Mouse (Mus musculus) MEL (cell line): ENCODE data around the gene Pp2d1. TPM values are rescaled to one million over a fixed set of nuclear protein-coding genes. Genes with fewer than 3 reads are reported as not detected.
"Not testable (repeated sequence)": the region's sequence is repeated elsewhere in the genome, so short reads cannot be mapped to it uniquely, and the experiment has no call there.

Source experiments
- DNase-seq: peaks from one replicate; pipeline ENCODE4 v3.0.0; 2011; ENCODE audit warnings: low read depth, low spot score
- H3K27ac ChIP-seq: 2 replicates; pipeline ENCODE4 v1.5.1; 2012; ENCODE audit warnings: low read depth, mild to moderate bottlenecking, control low read depth, low read length, moderate library complexity; ENCODE audit not compliant: control insufficient read depth
- H3K27me3 ChIP-seq, 2 experiments: fragments of 150-350 bp in 1 of 2; sonication (generic) in 1 of 2; 2 replicates each; pipeline ENCODE4 v1.6.1; 2012; ENCODE audit warnings: low read length in 2 of 2, mild to moderate bottlenecking in 2 of 2, improper control_type of control experiment in 1 of 2, moderate library complexity in 1 of 2; ENCODE audit not compliant: insufficient read depth in 2 of 2, control insufficient read depth in 1 of 2
- H3K36me3 ChIP-seq, 2 experiments: 2 replicates each; pipeline ENCODE4 v1.6.1; 2012 to 2014; ENCODE audit warnings: low read length in 2 of 2, improper control_type of control experiment in 1 of 2, inconsistent platforms in 1 of 2, mild to moderate bottlenecking in 1 of 2; ENCODE audit not compliant: insufficient read depth in 2 of 2, control insufficient read depth in 1 of 2
- H3K4me1 ChIP-seq, 2 experiments: fragments of 150-350 bp in 1 of 2; sonication (generic) in 1 of 2; 2 replicates each; pipeline ENCODE4 v1.6.1; 2012; ENCODE audit warnings: low read length in 2 of 2, improper control_type of control experiment in 1 of 2, mild to moderate bottlenecking in 1 of 2; ENCODE audit not compliant: insufficient read depth in 2 of 2, control insufficient read depth in 1 of 2
- H3K4me3 ChIP-seq, 2 experiments: fragments of 150-350 bp in 1 of 2; sonication (generic) in 1 of 2; 2 replicates each; pipeline ENCODE4 v1.5.1; 2012; ENCODE audit warnings: low read depth in 2 of 2, low read length in 2 of 2, mild to moderate bottlenecking in 2 of 2, moderate library complexity in 2 of 2, control low read depth in 1 of 2, improper control_type of control experiment in 1 of 2; ENCODE audit not compliant: control insufficient read depth in 1 of 2, insufficient read depth in 1 of 2
- H3K79me2 ChIP-seq: 2 replicates; pipeline ENCODE4 v1.6.1; 2012; ENCODE audit warnings: mild to moderate bottlenecking, low read length, moderate library complexity; ENCODE audit not compliant: control insufficient read depth, poor library complexity, insufficient read depth
- H3K9ac ChIP-seq: 2 replicates; pipeline ENCODE4 v1.6.1; 2012; ENCODE audit warnings: low read depth, mild to moderate bottlenecking, control low read depth, low read length, moderate library complexity; ENCODE audit not compliant: control insufficient read depth, poor library complexity, severe bottlenecking
- H3K9me3 ChIP-seq: fragments of 150-350 bp; sonication (generic); replicated peaks from 2 replicates; pipeline ENCODE4 v1.6.1; 2012; ENCODE audit warnings: mild to moderate bottlenecking, low read length, improper control_type of control experiment, moderate library complexity; ENCODE audit not compliant: insufficient read depth
- CHD1 ChIP-seq: IDR thresholded peaks from 2 replicates; pipeline ENCODE4 v1.6.1; 2012; ENCODE audit warnings: low read depth, mild to moderate bottlenecking, inconsistent platforms, low read length, improper control_type of control experiment
- CHD2 ChIP-seq: IDR thresholded peaks from 2 replicates; pipeline ENCODE4 v1.6.1; 2011; ENCODE audit warnings: low read length, improper control_type of control experiment
- CTCF ChIP-seq, 3 experiments: IDR thresholded peaks in 2 of 3; conservative IDR thresholded peaks in 1 of 3; 2 replicates each; pipeline ENCODE4 v1.5.1; 2011 to 2012; ENCODE audit warnings: low read length in 3 of 3, low read depth in 2 of 3, mild to moderate bottlenecking in 2 of 3, improper control_type of control experiment in 1 of 3, inconsistent platforms in 1 of 3, mixed read lengths in 1 of 3, moderate library complexity in 1 of 3; ENCODE audit not compliant: control insufficient read depth in 1 of 3, insufficient read depth in 1 of 3, poor library complexity in 1 of 3, severe bottlenecking in 1 of 3
- EP300 ChIP-seq, 2 experiments: IDR thresholded peaks; 2 replicates each; pipeline ENCODE4 v1.6.1; 2011; ENCODE audit warnings: improper control_type of control experiment in 2 of 2, low read length in 2 of 2, low read depth in 1 of 2, mild to moderate bottlenecking in 1 of 2
- ETS1 ChIP-seq: IDR thresholded peaks from 2 replicates; pipeline ENCODE4 v1.6.1; 2012; ENCODE audit warnings: low read depth, mild to moderate bottlenecking, inconsistent platforms, low read length, improper control_type of control experiment, moderate library complexity
- GABPA ChIP-seq: IDR thresholded peaks from 2 replicates; pipeline ENCODE4 v1.6.1; 2012; ENCODE audit warnings: low read depth, mild to moderate bottlenecking, inconsistent platforms, low read length, improper control_type of control experiment, moderate library complexity
- GATA1 ChIP-seq: IDR thresholded peaks from 2 replicates; pipeline ENCODE4 v1.6.1; 2011; ENCODE audit warnings: low read depth, low read length, improper control_type of control experiment
- HCFC1 ChIP-seq: IDR thresholded peaks from 2 replicates; pipeline ENCODE4 v1.6.1; 2012; ENCODE audit warnings: low read depth, mild to moderate bottlenecking, inconsistent platforms, low read length, improper control_type of control experiment, moderate library complexity
- JUND ChIP-seq: IDR thresholded peaks from 2 replicates; pipeline ENCODE4 v1.6.1; 2011; ENCODE audit warnings: low read depth, mild to moderate bottlenecking, improper control_type of control experiment, low read length
- KAT2A ChIP-seq: conservative IDR thresholded peaks from 2 replicates; pipeline ENCODE4 v1.6.1; 2012; ENCODE audit warnings: low read depth, low read length, improper control_type of control experiment, inconsistent platforms
- MAFK ChIP-seq: IDR thresholded peaks from 2 replicates; pipeline ENCODE4 v1.6.1; 2011; ENCODE audit warnings: low read depth, mild to moderate bottlenecking, low read length, improper control_type of control experiment, borderline replicate concordance
- MAZ ChIP-seq: IDR thresholded peaks from 2 replicates; pipeline ENCODE4 v1.6.1; 2012; ENCODE audit warnings: low read depth, mild to moderate bottlenecking, inconsistent platforms, low read length, improper control_type of control experiment
- MEF2A ChIP-seq: IDR thresholded peaks from 2 replicates; pipeline ENCODE4 v1.6.1; 2014; ENCODE audit warnings: low read depth, mild to moderate bottlenecking, inconsistent platforms, low read length, improper control_type of control experiment; ENCODE audit not compliant: poor library complexity, insufficient replicate concordance, severe bottlenecking; ENCODE audit errors: extremely low read depth
- MYB ChIP-seq: IDR thresholded peaks from 2 replicates; pipeline ENCODE4 v1.6.1; 2011; ENCODE audit warnings: mild to moderate bottlenecking, low read depth, low read length, improper control_type of control experiment
- NELFE ChIP-seq: IDR thresholded peaks from 2 replicates; pipeline ENCODE4 v1.6.1; 2011; ENCODE audit warnings: low read depth, low read length, improper control_type of control experiment
- NRF1 ChIP-seq: IDR thresholded peaks from 2 replicates; pipeline ENCODE4 v1.6.1; 2014; ENCODE audit warnings: low read depth, mild to moderate bottlenecking, inconsistent platforms, low read length, improper control_type of control experiment, moderate library complexity; ENCODE audit not compliant: poor library complexity, insufficient read depth, severe bottlenecking
- POLR2A ChIP-seq, 2 experiments: IDR thresholded peaks; 2 replicates each; pipeline ENCODE4 v1.6.1; 2011 to 2012; ENCODE audit warnings: low read length in 2 of 2, mild to moderate bottlenecking in 2 of 2, control low read depth in 1 of 2, improper control_type of control experiment in 1 of 2, low read depth in 1 of 2, moderate library complexity in 1 of 2; ENCODE audit not compliant: control insufficient read depth in 1 of 2, insufficient read depth in 1 of 2, poor library complexity in 1 of 2
- POLR2AphosphoS2 ChIP-seq: IDR thresholded peaks from 2 replicates; pipeline ENCODE4 v1.6.1; 2011; ENCODE audit warnings: low read length, improper control_type of control experiment
- POLR2AphosphoS5 ChIP-seq: IDR thresholded peaks from 2 replicates; pipeline ENCODE4 v1.6.1; 2012; ENCODE audit warnings: low read depth, borderline replicate concordance, mild to moderate bottlenecking, inconsistent platforms, low read length, moderate library complexity, mixed read lengths
- RAD21 ChIP-seq: IDR thresholded peaks from 2 replicates; pipeline ENCODE4 v1.6.1; 2011; ENCODE audit warnings: mild to moderate bottlenecking, low read depth, low read length, improper control_type of control experiment
- RCOR1 ChIP-seq: IDR thresholded peaks from 2 replicates; pipeline ENCODE4 v1.6.1; 2012; ENCODE audit warnings: low read depth, mild to moderate bottlenecking, inconsistent platforms, low read length, improper control_type of control experiment
- SMC3 ChIP-seq: IDR thresholded peaks from 2 replicates; pipeline ENCODE4 v1.6.1; 2011; ENCODE audit warnings: low read depth, low read length, improper control_type of control experiment
- TAL1 ChIP-seq: IDR thresholded peaks from 2 replicates; pipeline ENCODE4 v1.6.1; 2012; ENCODE audit warnings: mild to moderate bottlenecking, inconsistent platforms, low read length, moderate library complexity, mixed read lengths
- TBP ChIP-seq: IDR thresholded peaks from 2 replicates; pipeline ENCODE4 v1.8.0; 2011; ENCODE audit warnings: low read depth, low read length, improper control_type of control experiment
- TCF12 ChIP-seq: IDR thresholded peaks from 2 replicates; pipeline ENCODE4 v1.6.1; 2014; ENCODE audit warnings: low read depth, mild to moderate bottlenecking, inconsistent platforms, low read length, improper control_type of control experiment, moderate library complexity
- USF2 ChIP-seq, 2 experiments: IDR thresholded peaks; 2 replicates each; pipeline ENCODE4 v1.6.1; 2011 to 2012; ENCODE audit warnings: improper control_type of control experiment in 2 of 2, low read length in 2 of 2, borderline replicate concordance in 1 of 2, inconsistent platforms in 1 of 2, low read depth in 1 of 2, mild to moderate bottlenecking in 1 of 2; ENCODE audit not compliant: insufficient read depth in 1 of 2
- ZC3H11A ChIP-seq: IDR thresholded peaks from 2 replicates; pipeline ENCODE4 v1.6.1; 2012; ENCODE audit warnings: low read depth, mild to moderate bottlenecking, inconsistent platforms, low read length, improper control_type of control experiment
- ZKSCAN1 ChIP-seq: IDR thresholded peaks from 2 replicates; pipeline ENCODE4 v1.6.1; 2012; ENCODE audit warnings: low read depth, mild to moderate bottlenecking, inconsistent platforms, low read length, improper control_type of control experiment, moderate library complexity
- ZMIZ1 ChIP-seq: IDR thresholded peaks from 2 replicates; pipeline ENCODE4 v1.6.1; 2012; ENCODE audit warnings: low read depth, mild to moderate bottlenecking, inconsistent platforms, low read length, improper control_type of control experiment, moderate library complexity
- ZNF384 ChIP-seq: IDR thresholded peaks from 2 replicates; pipeline ENCODE4 v1.6.1; 2012; ENCODE audit warnings: low read depth, mild to moderate bottlenecking, inconsistent platforms, low read length, improper control_type of control experiment
- polyA plus RNA-seq, 2 experiments: library from polyadenylated mRNA; stranded (reverse) in 1 of 2; unstranded in 1 of 2; fragments of >175 nt in 1 of 2; fragments of >200 nt in 1 of 2; gene quantifications; 2 replicates each; pipeline versions ENCODE4 v1.2.1 to v1.2.4; 2012; ENCODE audit warnings: low replicate concordance in 2 of 2, low read depth in 1 of 2; ENCODE audit not compliant: insufficient read length in 2 of 2, insufficient read depth in 1 of 2, missing spikeins in 1 of 2
- total RNA-seq: library from RNA; depleted of rRNA; stranded (reverse); fragments of 300-350 nt; gene quantifications from 2 replicates; pipeline ENCODE4 v1.2.3, GENCODE M21; 2012

The Pp2d1 gene
- total and polyA plus RNA-seq, 3 experiments = 0.04 to 0.08 TPM; not detected in 1

DNA sequence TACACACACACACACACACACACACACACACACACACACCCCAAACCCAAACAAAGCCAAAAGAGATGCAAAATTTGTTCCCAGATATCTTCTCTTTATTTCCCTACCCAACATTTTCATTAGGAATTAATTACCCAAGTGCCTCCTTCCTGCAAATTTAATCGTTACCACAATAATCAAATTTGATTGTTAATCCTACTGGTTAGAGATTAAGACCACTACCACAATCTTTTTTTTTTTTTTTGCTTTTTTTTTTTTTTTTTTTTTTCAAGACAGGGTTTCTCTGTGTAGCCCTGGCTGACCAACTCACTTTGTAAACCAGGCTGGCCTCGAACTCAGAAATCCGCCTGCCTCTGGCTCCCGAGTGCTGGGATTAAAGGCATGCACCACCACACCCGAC, 31.7 kb upstream of the Pp2d1 start:
- peak overlapping the region; percentile 57 to 79 for H3K4me3 ChIP-seq
- not testable (repeated sequence) for DNase-seq, H3K27me3 ChIP-seq, H3K36me3 ChIP-seq, H3K9me3 ChIP-seq, H3K4me1 ChIP-seq
- H3K79me2 ChIP-seq = peaks cover 47% of the 10 kb centered on the region
- peak; percentile 55 for TF ChIP-seq ZNF384
- peak overlapping the region; percentile 66 for H3K9ac ChIP-seq
- peak overlapping the region; percentile 98 for H3K27ac ChIP-seq

DNA sequence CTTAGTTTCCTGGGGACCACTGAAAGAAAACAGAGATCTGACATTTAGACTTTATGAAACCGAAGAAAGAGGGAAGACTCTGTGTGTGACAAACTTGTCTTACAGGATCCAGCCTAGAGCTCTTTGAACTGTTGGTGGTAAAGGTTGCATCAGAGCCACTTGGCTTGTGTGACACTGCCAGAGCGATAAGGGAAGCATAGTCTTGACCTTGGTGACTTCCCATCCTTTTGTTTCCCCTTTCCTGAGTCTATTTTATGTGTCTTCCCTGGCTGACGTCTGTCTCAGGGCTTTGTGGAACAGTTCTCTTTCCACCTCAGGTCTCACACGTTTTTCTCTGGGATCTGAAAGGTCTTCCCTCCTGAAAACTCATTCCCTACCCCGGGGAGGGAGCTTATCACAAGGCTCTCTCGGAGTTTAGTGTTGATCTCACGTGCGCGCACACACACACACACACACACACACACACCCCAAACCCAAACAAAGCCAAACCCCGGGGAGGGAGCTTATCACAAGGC, 31.2 kb upstream of the Pp2d1 start:
- peaks cover 0 to 8% of the 10 kb centered on the region in 2 experiments; a peak in 3 of 4 replicates for H3K4me1 ChIP-seq
- DNase-seq = peak; percentile 89
- TF ChIP-seq POLR2AphosphoS2 (peak; percentile 41; the same call in 1 of the 2 replicates), NELFE (no peak), MEF2A (no peak), POLR2AphosphoS5 (no peak), CHD1 (peak; percentile 15; the same call in 1 of the 2 replicates), TAL1 (peak; percentile 37; the same call in 1 of the 2 replicates), MAZ (no peak), KAT2A (peak; percentile 45; the same call in 1 of the 2 replicates), RCOR1 (no peak), ETS1 (peak; percentile 91), TBP (no peak), NRF1 (no peak), POLR2A (IDR thresholded peaks at IDR 0.05; ENCODE audit: control insufficient read depth in 1 of 2, insufficient read depth in 1 of 2, low read depth in 1 of 2, low read length in 2 of 2, poor library complexity in 1 of 2) (peak in 1 of 2 experiments; percentile 42; a peak in 1 of 4 replicates), JUND (0 out of 2 replicates have a peak, but pooled peaks have one; percentile 66), GABPA (no peak), GATA1 (peak; percentile 78), ZNF384 (0 out of 2 replicates have a peak, but pooled peaks have one; percentile 3), TCF12 (peak; percentile 10; the same call in 1 of the 2 replicates), ZC3H11A (peak; percentile 17; the same call in 1 of the 2 replicates), ZKSCAN1 (no peak), USF2 (IDR thresholded peaks at IDR 0.05; ENCODE audit: borderline replicate concordance in 1 of 2, insufficient read depth in 1 of 2, low read depth in 1 of 2, low read length in 2 of 2) (no peak), HCFC1 (0 out of 2 replicates have a peak, but pooled peaks have one; percentile 42), MYB (no peak; the same call in 1 of the 2 replicates), SMC3 (no peak), RAD21 (no peak), ZMIZ1 (no peak), MAFK (no peak), EP300 (IDR thresholded peaks at IDR 0.05; ENCODE audit: low read depth in 1 of 2, low read length in 2 of 2) (peak; percentile 76 to 78), CTCF (IDR thresholded peaks at IDR 0.05 in 2 of 3, conservative IDR thresholded peaks at IDR 0.05 in 1 of 3; ENCODE audit: control insufficient read depth in 1 of 3, insufficient read depth in 1 of 3, low read depth in 2 of 3, low read length in 3 of 3, poor library complexity in 1 of 3, severe bottlenecking in 1 of 3) (no peak), CHD2 (no peak)

More for the DNA sequence above, 31.2 kb upstream of the Pp2d1 start:
- peaks cover 0 to 2% of the 10 kb centered on the region in 2 experiments; a peak in 1 of 4 replicates for H3K36me3 ChIP-seq
- H3K9ac ChIP-seq = peak overlapping the region; percentile 66
- peaks cover 47% of the 10 kb centered on the region for H3K79me2 ChIP-seq
- no peaks in the 10 kb centered on the region for H3K27me3 ChIP-seq
- H3K27ac ChIP-seq = peak overlapping the region; percentile 98
- H3K9me3 ChIP-seq = no peaks in the 10 kb centered on the region
- peak overlapping the region; percentile 55 to 79 for H3K4me3 ChIP-seq
